Mouse (Mus musculus): ENCODE data around the gene Ablim1. TPM values are rescaled to one million over a fixed set of nuclear protein-coding genes. Genes with fewer than 3 reads are reported as not detected.

Ablim1 gene
- polyA plus RNA-seq, 1 experiment, result 9.8 TPM

GRCm38 (mm10) chr19:56992978-56993545 lies 321.7 kb downstream of the Ablim1 start:
- H3K36me3 ChIP-seq (ENCODE audit: control insufficient read depth, insufficient read depth), result no peaks in the 10 kb centered on the region
- H3K79me2 ChIP-seq (ENCODE audit: control insufficient read depth, insufficient read depth), result no peaks in the 10 kb centered on the region
- no peak for TF ChIP-seq MYOD1 (IDR thresholded peaks at IDR 0.05; ENCODE audit: control insufficient read depth, insufficient read length, low read depth)
- TF ChIP-seq USF1 (IDR thresholded peaks at IDR 0.05; ENCODE audit: low read depth), result no peak
- no peak for TF ChIP-seq MAX (IDR thresholded peaks at IDR 0.05)
- no peak for TF ChIP-seq CTCF (IDR thresholded peaks at IDR 0.05; ENCODE audit: control insufficient read depth, insufficient read depth, insufficient read length)
- TF ChIP-seq MYOG (IDR thresholded peaks at IDR 0.05; ENCODE audit: control insufficient read depth, extremely low read depth, insufficient read length), result no peak
- no peak for TF ChIP-seq CEBPB (IDR thresholded peaks at IDR 0.05; ENCODE audit: low read depth)
- no peak for TF ChIP-seq FOSL1 (IDR thresholded peaks at IDR 0.05; ENCODE audit: insufficient read depth, low read length, poor library complexity, severe bottlenecking)
- no peak overlapping the region for H3ac ChIP-seq (ENCODE audit: control insufficient read depth, insufficient read length, low read depth)
- no peaks in the 10 kb centered on the region for H3K79me3 ChIP-seq (ENCODE audit: low read depth)
- no peak overlapping the region for H3K4me3 ChIP-seq (ENCODE audit: insufficient read depth, poor library complexity, severe bottlenecking)
- H3K27me3 ChIP-seq (ENCODE audit: control insufficient read depth, insufficient read depth, insufficient read length), result no peaks in the 10 kb centered on the region

GRCm38 (mm10) chr19:56990367-56991111 lies 324.2 kb downstream of the Ablim1 start:
- TF ChIP-seq USF1 (IDR thresholded peaks at IDR 0.05; ENCODE audit: low read depth), result no peak
- TF ChIP-seq MAX (IDR thresholded peaks at IDR 0.05), result no peak
- TF ChIP-seq CEBPB (IDR thresholded peaks at IDR 0.05; ENCODE audit: low read depth), result no peak
- TF ChIP-seq MYOD1 (IDR thresholded peaks at IDR 0.05; ENCODE audit: control insufficient read depth, insufficient read length, low read depth), result no peak
- TF ChIP-seq CTCF (IDR thresholded peaks at IDR 0.05; ENCODE audit: control insufficient read depth, insufficient read depth, insufficient read length), result no peak
- no peak for TF ChIP-seq MYOG (IDR thresholded peaks at IDR 0.05; ENCODE audit: control insufficient read depth, extremely low read depth, insufficient read length)
- no peaks in the 10 kb centered on the region for H3K79me2 ChIP-seq (ENCODE audit: control insufficient read depth, insufficient read depth)
- H3K4me3 ChIP-seq (ENCODE audit: insufficient read depth, poor library complexity, severe bottlenecking), result no peak overlapping the region
- no peaks in the 10 kb centered on the region for H3K27me3 ChIP-seq (ENCODE audit: control insufficient read depth, insufficient read depth, insufficient read length)
- H3K79me3 ChIP-seq (ENCODE audit: low read depth), result no peaks in the 10 kb centered on the region
- no peaks in the 10 kb centered on the region for H3K36me3 ChIP-seq (ENCODE audit: control insufficient read depth, insufficient read depth)
- no peak overlapping the region for H3ac ChIP-seq (ENCODE audit: control insufficient read depth, insufficient read length, low read depth)

- Histone ChIP-seq H3ac (ENCODE audit: control insufficient read depth, insufficient read length, low read depth) (no peak overlapping the region), H3K79me3 (ENCODE audit: low read depth) (no peaks in the 10 kb centered on the region), H3K36me3 (ENCODE audit: control insufficient read depth, insufficient read depth) (no peaks in the 10 kb centered on the region), H3K79me2 (ENCODE audit: control insufficient read depth, insufficient read depth) (no peaks in the 10 kb centered on the region), H3K27me3 (ENCODE audit: control insufficient read depth, insufficient read depth, insufficient read length) (no peaks in the 10 kb centered on the region), H3K4me3 (ENCODE audit: insufficient read depth, poor library complexity, severe bottlenecking) (no peak overlapping the region)
- no peak for TF ChIP-seq USF1 (IDR thresholded peaks at IDR 0.05; ENCODE audit: low read depth)
- TF ChIP-seq CEBPB (IDR thresholded peaks at IDR 0.05; ENCODE audit: low read depth), result no peak
- TF ChIP-seq MAX (IDR thresholded peaks at IDR 0.05), result no peak
- no peak for TF ChIP-seq CTCF (IDR thresholded peaks at IDR 0.05; ENCODE audit: control insufficient read depth, insufficient read depth, insufficient read length)
- TF ChIP-seq FOSL1 (IDR thresholded peaks at IDR 0.05; ENCODE audit: insufficient read depth, low read length, poor library complexity, severe bottlenecking), result no peak
- no peak for TF ChIP-seq MYOD1 (IDR thresholded peaks at IDR 0.05; ENCODE audit: control insufficient read depth, insufficient read length, low read depth)
- TF ChIP-seq MYOG (IDR thresholded peaks at IDR 0.05; ENCODE audit: control insufficient read depth, extremely low read depth, insufficient read length), result no peak
Measured at GRCm38 (mm10) chr19:56989171-56989570, 325.5 kb downstream of the Ablim1 start.

GRCm38 (mm10) chr19:56984229-56984628 lies 330.5 kb downstream of the Ablim1 start:
- Histone ChIP-seq H3K79me3 (ENCODE audit: low read depth) (no peaks in the 10 kb centered on the region), H3K79me2 (ENCODE audit: control insufficient read depth, insufficient read depth) (no peaks in the 10 kb centered on the region), H3ac (ENCODE audit: control insufficient read depth, insufficient read length, low read depth) (no peak overlapping the region), H3K27me3 (ENCODE audit: control insufficient read depth, insufficient read depth, insufficient read length) (no peaks in the 10 kb centered on the region), H3K4me3 (ENCODE audit: insufficient read depth, poor library complexity, severe bottlenecking) (no peak overlapping the region), H3K36me3 (ENCODE audit: control insufficient read depth, insufficient read depth) (no peaks in the 10 kb centered on the region)
- TF ChIP-seq USF1 (IDR thresholded peaks at IDR 0.05; ENCODE audit: low read depth) (no peak), MYOD1 (IDR thresholded peaks at IDR 0.05; ENCODE audit: control insufficient read depth, insufficient read length, low read depth) (no peak), MYOG (IDR thresholded peaks at IDR 0.05; ENCODE audit: control insufficient read depth, extremely low read depth, insufficient read length) (no peak), MAX (IDR thresholded peaks at IDR 0.05) (no peak), CTCF (IDR thresholded peaks at IDR 0.05; ENCODE audit: control insufficient read depth, insufficient read depth, insufficient read length) (no peak), FOSL1 (IDR thresholded peaks at IDR 0.05; ENCODE audit: insufficient read depth, low read length, poor library complexity, severe bottlenecking) (no peak), CEBPB (IDR thresholded peaks at IDR 0.05; ENCODE audit: low read depth) (no peak)

- Histone ChIP-seq H3K79me3 (ENCODE audit: low read depth) (no peaks in the 10 kb centered on the region), H3K27me3 (ENCODE audit: control insufficient read depth, insufficient read depth, insufficient read length) (no peaks in the 10 kb centered on the region), H3K36me3 (ENCODE audit: control insufficient read depth, insufficient read depth) (no peaks in the 10 kb centered on the region), H3K79me2 (ENCODE audit: control insufficient read depth, insufficient read depth) (no peaks in the 10 kb centered on the region), H3ac (ENCODE audit: control insufficient read depth, insufficient read length, low read depth) (no peak overlapping the region), H3K4me3 (ENCODE audit: insufficient read depth, poor library complexity, severe bottlenecking) (no peak overlapping the region)
- TF ChIP-seq MYOD1 (IDR thresholded peaks at IDR 0.05; ENCODE audit: control insufficient read depth, insufficient read length, low read depth), result no peak
- no peak for TF ChIP-seq USF1 (IDR thresholded peaks at IDR 0.05; ENCODE audit: low read depth)
- TF ChIP-seq CTCF (IDR thresholded peaks at IDR 0.05; ENCODE audit: control insufficient read depth, insufficient read depth, insufficient read length), result no peak
- no peak for TF ChIP-seq CEBPB (IDR thresholded peaks at IDR 0.05; ENCODE audit: low read depth)
- no peak for TF ChIP-seq FOSL1 (IDR thresholded peaks at IDR 0.05; ENCODE audit: insufficient read depth, low read length, poor library complexity, severe bottlenecking)
- no peak for TF ChIP-seq MYOG (IDR thresholded peaks at IDR 0.05; ENCODE audit: control insufficient read depth, extremely low read depth, insufficient read length)
- no peak for TF ChIP-seq MAX (IDR thresholded peaks at IDR 0.05)
Measured at GRCm38 (mm10) chr19:56983757-56984156, 331.0 kb downstream of the Ablim1 start.

Other genes with a start within 250 kb of the Ablim1 start
- gene Fam160b1, start 45.8 kb upstream of the Ablim1 start, polyA plus RNA-seq (2012; fragmentation: generic; extraction: Trizol), result 7.3 TPM
- 5.4 TPM for gene Trub1, start 138.0 kb upstream of the Ablim1 start, polyA plus RNA-seq (2012; fragmentation: generic; extraction: Trizol)

Measured in C2C12 (cell line).